Mouse (Mus musculus): ENCODE results near the gene Snap47. TPM values are rescaled to one million over a fixed set of nuclear protein-coding genes. Genes with fewer than 3 reads are reported as not detected.
A peak's percentile ranks its signal among the peaks of the same experiment; 100 is the strongest.

The Snap47 gene
- polyA plus RNA-seq, 1 experiment from 2014 or later = 124 TPM

GRCm38 (mm10) chr11:59418708-59419107, 32.3 kb downstream of the Snap47 start:
- H3K36me3 ChIP-seq (ENCODE audit: control insufficient read depth, insufficient read depth, low read length) = peaks cover 53% of the 10 kb centered on the region
- peak overlapping the region; percentile 75 for H3K27ac ChIP-seq (replicated peaks; ENCODE audit: low read depth, low read length)
- H3K4me1 ChIP-seq (ENCODE audit: control insufficient read depth, insufficient read depth, low read length) = peaks cover 34% of the 10 kb centered on the region
- H3K9ac ChIP-seq (ENCODE audit: low read depth, low read length) = no peak overlapping the region
- no peak overlapping the region for H3K4me3 ChIP-seq (ENCODE audit: low read depth, low read length)
- WGBS = 58% methylated on average over 5 of the region's 5 CpGs
- H3K9me3 ChIP-seq (ENCODE audit: control insufficient read depth, low read length) = no peaks in the 10 kb centered on the region
- H3K27me3 ChIP-seq (replicated peaks; ENCODE audit: control insufficient read depth, insufficient read depth, low read length) = no peaks in the 10 kb centered on the region
- peak; percentile 83 for DNase-seq (ENCODE audit: low spot score)
- H3K4me2 ChIP-seq (ENCODE audit: low read depth, low read length) = peak overlapping the region; percentile 5; the same call in 1 of the 2 replicates
- peak; percentile 77 for ATAC-seq (ENCODE audit: low read depth)

GRCm38 (mm10) chr11:59412999-59413863, 37.8 kb downstream of the Snap47 start:
- peaks cover 43% of the 10 kb centered on the region for H3K4me1 ChIP-seq (ENCODE audit: control insufficient read depth, insufficient read depth, low read length)
- no peak overlapping the region for H3K4me2 ChIP-seq (ENCODE audit: low read depth, low read length)
- peaks cover 34% of the 10 kb centered on the region for H3K36me3 ChIP-seq (ENCODE audit: control insufficient read depth, insufficient read depth, low read length)
- no peak overlapping the region for H3K9ac ChIP-seq (ENCODE audit: low read depth, low read length)
- ATAC-seq (ENCODE audit: low read depth) = peak; percentile 61
- peak overlapping the region; percentile 74 for H3K27ac ChIP-seq (replicated peaks; ENCODE audit: low read depth, low read length)
- WGBS = 60% methylated on average over 13 of the region's 13 CpGs
- no peaks in the 10 kb centered on the region for H3K27me3 ChIP-seq (replicated peaks; ENCODE audit: control insufficient read depth, insufficient read depth, low read length)
- peak; percentile 40 for DNase-seq (ENCODE audit: low spot score)
- no peaks in the 10 kb centered on the region for H3K9me3 ChIP-seq (ENCODE audit: control insufficient read depth, low read length)
- H3K4me3 ChIP-seq (ENCODE audit: low read depth, low read length) = no peak overlapping the region

- H3K4me3 ChIP-seq (ENCODE audit: low read depth, low read length) = no peak overlapping the region
- no peaks in the 10 kb centered on the region for H3K27me3 ChIP-seq (replicated peaks; ENCODE audit: control insufficient read depth, insufficient read depth, low read length)
- peak; percentile 46 for DNase-seq (ENCODE audit: low spot score)
- peak overlapping the region; percentile 42 for H3K27ac ChIP-seq (replicated peaks; ENCODE audit: low read depth, low read length)
- peaks cover 37% of the 10 kb centered on the region for H3K36me3 ChIP-seq (ENCODE audit: control insufficient read depth, insufficient read depth, low read length)
- ATAC-seq (ENCODE audit: low read depth) = no peak
- 39% methylated on average over 6 of the region's 6 CpGs for WGBS
- no peaks in the 10 kb centered on the region for H3K9me3 ChIP-seq (ENCODE audit: control insufficient read depth, low read length)
- peaks cover 40% of the 10 kb centered on the region for H3K4me1 ChIP-seq (ENCODE audit: control insufficient read depth, insufficient read depth, low read length)
- no peak overlapping the region for H3K4me2 ChIP-seq (ENCODE audit: low read depth, low read length)
- no peak overlapping the region for H3K9ac ChIP-seq (ENCODE audit: low read depth, low read length)
Observed at GRCm38 (mm10) chr11:59412058-59412457, 38.9 kb downstream of the Snap47 start.

GRCm38 (mm10) chr11:59410851-59411250, 40.1 kb downstream of the Snap47 start:
- Histone ChIP-seq H3K4me2 (ENCODE audit: low read depth, low read length) (no peak overlapping the region), H3K9ac (ENCODE audit: low read depth, low read length) (no peak overlapping the region), H3K4me1 (ENCODE audit: control insufficient read depth, insufficient read depth, low read length) (peaks cover 40% of the 10 kb centered on the region), H3K4me3 (ENCODE audit: low read depth, low read length) (no peak overlapping the region), H3K27ac (replicated peaks; ENCODE audit: low read depth, low read length) (peak overlapping the region; percentile 53), H3K36me3 (ENCODE audit: control insufficient read depth, insufficient read depth, low read length) (peaks cover 46% of the 10 kb centered on the region), H3K9me3 (ENCODE audit: control insufficient read depth, low read length) (no peaks in the 10 kb centered on the region), H3K27me3 (replicated peaks; ENCODE audit: control insufficient read depth, insufficient read depth, low read length) (no peaks in the 10 kb centered on the region)
- DNase-seq (ENCODE audit: low spot score) = no peak
- WGBS = 69% methylated on average over 2 of the region's 2 CpGs
- no peak for ATAC-seq (ENCODE audit: low read depth)

GRCm38 (mm10) chr11:59405761-59406160, 45.2 kb downstream of the Snap47 start:
- H3K27me3 ChIP-seq (replicated peaks; ENCODE audit: control insufficient read depth, insufficient read depth, low read length) = no peaks in the 10 kb centered on the region
- no peaks in the 10 kb centered on the region for H3K9me3 ChIP-seq (ENCODE audit: control insufficient read depth, low read length)
- DNase-seq (ENCODE audit: low spot score) (no peak), ATAC-seq (ENCODE audit: low read depth) (no peak)
- WGBS = 83% methylated on average over 1 of the region's 1 CpGs
- H3K9ac ChIP-seq (ENCODE audit: low read depth, low read length) = no peak overlapping the region
- H3K4me2 ChIP-seq (ENCODE audit: low read depth, low read length) = no peak overlapping the region
- H3K36me3 ChIP-seq (ENCODE audit: control insufficient read depth, insufficient read depth, low read length) = peaks cover 46% of the 10 kb centered on the region
- no peak overlapping the region for H3K27ac ChIP-seq (replicated peaks; ENCODE audit: low read depth, low read length)
- peaks cover 12% of the 10 kb centered on the region for H3K4me1 ChIP-seq (ENCODE audit: control insufficient read depth, insufficient read depth, low read length)
- no peak overlapping the region for H3K4me3 ChIP-seq (ENCODE audit: low read depth, low read length)

- 79% methylated on average over 2 of the region's 2 CpGs for WGBS
- Histone ChIP-seq H3K4me2 (ENCODE audit: low read depth, low read length) (no peak overlapping the region), H3K9me3 (ENCODE audit: control insufficient read depth, low read length) (no peaks in the 10 kb centered on the region), H3K27ac (replicated peaks; ENCODE audit: low read depth, low read length) (peak overlapping the region; percentile 90), H3K4me3 (ENCODE audit: low read depth, low read length) (no peak overlapping the region), H3K36me3 (ENCODE audit: control insufficient read depth, insufficient read depth, low read length) (peaks cover 14% of the 10 kb centered on the region; the same call in 1 of the 2 replicates), H3K4me1 (ENCODE audit: control insufficient read depth, insufficient read depth, low read length) (peaks cover 35% of the 10 kb centered on the region), H3K9ac (ENCODE audit: low read depth, low read length) (no peak overlapping the region), H3K27me3 (replicated peaks; ENCODE audit: control insufficient read depth, insufficient read depth, low read length) (no peaks in the 10 kb centered on the region)
- DNase-seq (ENCODE audit: low spot score) = no peak
- no peak for ATAC-seq (ENCODE audit: low read depth)
Observed at GRCm38 (mm10) chr11:59400876-59401275, 50.1 kb downstream of the Snap47 start.

GRCm38 (mm10) chr11:59399830-59400229, 51.2 kb downstream of the Snap47 start:
- peak; percentile 51 for ATAC-seq (ENCODE audit: low read depth)
- Histone ChIP-seq H3K9ac (ENCODE audit: low read depth, low read length) (no peak overlapping the region), H3K27me3 (replicated peaks; ENCODE audit: control insufficient read depth, insufficient read depth, low read length) (no peaks in the 10 kb centered on the region), H3K9me3 (ENCODE audit: control insufficient read depth, low read length) (no peaks in the 10 kb centered on the region), H3K27ac (replicated peaks; ENCODE audit: low read depth, low read length) (peak overlapping the region; percentile 90), H3K4me1 (ENCODE audit: control insufficient read depth, insufficient read depth, low read length) (peaks cover 35% of the 10 kb centered on the region), H3K36me3 (ENCODE audit: control insufficient read depth, insufficient read depth, low read length) (0 out of 2 replicates have a peak, but pooled peaks cover 6% of the 10 kb centered on the region), H3K4me3 (ENCODE audit: low read depth, low read length) (no peak overlapping the region), H3K4me2 (ENCODE audit: low read depth, low read length) (no peak overlapping the region)
- 37% methylated on average over 8 of the region's 8 CpGs for WGBS
- peak; percentile 85 for DNase-seq (ENCODE audit: low spot score)

GRCm38 (mm10) chr11:59397536-59398371, 53.2 kb downstream of the Snap47 start:
- peaks cover 49% of the 10 kb centered on the region for H3K4me1 ChIP-seq (ENCODE audit: control insufficient read depth, insufficient read depth, low read length)
- peak overlapping the region; percentile 34; the same call in 1 of the 2 replicates for H3K9ac ChIP-seq (ENCODE audit: low read depth, low read length)
- peak; percentile 69 for ATAC-seq (ENCODE audit: low read depth)
- 0 out of 2 replicates have a peak, but pooled peaks cover 6% of the 10 kb centered on the region for H3K36me3 ChIP-seq (ENCODE audit: control insufficient read depth, insufficient read depth, low read length)
- DNase-seq (ENCODE audit: low spot score) = peak; percentile 88
- H3K27me3 ChIP-seq (replicated peaks; ENCODE audit: control insufficient read depth, insufficient read depth, low read length) = no peaks in the 10 kb centered on the region
- 43% methylated on average over 22 of the region's 22 CpGs for whole genome bisulfite sequencing
- H3K27ac ChIP-seq (replicated peaks; ENCODE audit: low read depth, low read length) = peak overlapping the region; percentile 90
- H3K4me3 ChIP-seq (ENCODE audit: low read depth, low read length) = no peak overlapping the region
- no peaks in the 10 kb centered on the region for H3K9me3 ChIP-seq (ENCODE audit: control insufficient read depth, low read length)
- H3K4me2 ChIP-seq (ENCODE audit: low read depth, low read length) = peak overlapping the region; percentile 25

Measured in embryonic facial prominence, embryonic 14.5 days (tissue).